8 mouse cellular contexts compared by ENCODE assay signal in genomic region chr7:66841165-66841564, GRCm38 (mm10). TPM values are rescaled to one million over a fixed set of nuclear protein-coding genes. Genes with fewer than 3 reads are reported as not detected.
DNase-seq lines count a peak whose midpoint lies in the region; ATAC-seq and TF ChIP-seq lines count a peak whose summit lies in the region.

No protein-coding gene starts in this region.

- peak overlapping the region; percentile 99; the same call in 1 of the 2 replicates for H3K4me2 ChIP-seq in kidney, embryonic 14.5 days (replicated peaks; ENCODE audit: low read depth, low read length)
- peak overlapping the region; percentile 100; the same call in 1 of the 2 replicates for H3K4me2 ChIP-seq in forebrain, embryonic 14.5 days (ENCODE audit: low read length)
- H3K4me2 ChIP-seq in limb, embryonic 14.5 days (replicated peaks; ENCODE audit: low read depth, low read length, severe bottlenecking) = peak overlapping the region; percentile 100

- no peak overlapping the region for H3K9ac ChIP-seq in kidney, embryonic 14.5 days (ENCODE audit: low read depth, low read length)
- H3K9ac ChIP-seq in forebrain, embryonic 14.5 days (ENCODE audit: low read length) = no peak overlapping the region; the same call in 1 of the 2 replicates
- 0 out of 2 replicates have a peak overlapping the region, but pooled peaks have one; percentile 12 for H3K9ac ChIP-seq in limb, embryonic 14.5 days (ENCODE audit: low read depth, low read length, severe bottlenecking)

- no peak for ATAC-seq in kidney, embryonic 14.5 days (ENCODE audit: low FRiP score, low TSS enrichment)
- no peak for ATAC-seq in forebrain, embryonic 14.5 days
- no peak for ATAC-seq in limb, embryonic 14.5 days (ENCODE audit: low FRiP score, low read depth)

- H3K4me3 ChIP-seq in kidney, embryonic 14.5 days (ENCODE audit: low read length) = no peak overlapping the region
- H3K4me3 ChIP-seq in forebrain, embryonic 14.5 days (ENCODE audit: low read depth, low read length) = no peak overlapping the region
- H3K4me3 ChIP-seq in limb, embryonic 14.5 days (replicated peaks; ENCODE audit: low read length) = peak overlapping the region; percentile 68

- TF ChIP-seq POLR2A in limb, embryonic 14.5 days (IDR thresholded peaks at IDR 0.05; ENCODE audit: borderline replicate concordance, extremely low read depth, insufficient read depth, insufficient read length) = no peak

- no peaks in the 10 kb centered on the region for H3K9me3 ChIP-seq in kidney, embryonic 14.5 days (ENCODE audit: control insufficient read depth, low read length)
- H3K9me3 ChIP-seq in forebrain, embryonic 14.5 days (replicated peaks; ENCODE audit: control insufficient read depth, low read length) = no peaks in the 10 kb centered on the region
- H3K9me3 ChIP-seq in limb, embryonic 14.5 days (ENCODE audit: control insufficient read depth, low read length) = no peaks in the 10 kb centered on the region

- no peak for DNase-seq in kidney, postnatal 14 days
- DNase-seq in cerebellum, postnatal 10 days = peak; percentile 66 to 82
- peak; percentile 64 for DNase-seq in forebrain, embryonic 14.5 days (ENCODE audit: low spot score)
- no peak for DNase-seq in limb, embryonic 14.5 days (ENCODE audit: low spot score)
- no peak for DNase-seq in ovary, postnatal 36 days (ENCODE audit: low spot score)
- DNase-seq in ovary, postnatal 14 days (ENCODE audit: low spot score) = no peak
- no peak for DNase-seq in Muller cell, postnatal 12 days (ENCODE audit: inconsistent ontology term)

- H3K27me3 ChIP-seq in kidney, embryonic 14.5 days (ENCODE audit: control insufficient read depth, insufficient read depth, low read length) = peaks cover 12% of the 10 kb centered on the region
- H3K27me3 ChIP-seq in forebrain, embryonic 14.5 days (replicated peaks; ENCODE audit: control insufficient read depth, insufficient read depth, low read length) = no peaks in the 10 kb centered on the region
- no peaks in the 10 kb centered on the region for H3K27me3 ChIP-seq in limb, embryonic 14.5 days (ENCODE audit: control insufficient read depth, insufficient read depth, low read length)

- WGBS in kidney, embryonic 14.5 days = 80% methylated on average over 7 of the region's 7 CpGs
- 71% methylated on average over 7 of the region's 7 CpGs for whole genome bisulfite sequencing in forebrain, embryonic 14.5 days
- 64% methylated on average over 7 of the region's 7 CpGs for WGBS in limb, embryonic 14.5 days

- H3K27ac ChIP-seq in kidney, embryonic 14.5 days (ENCODE audit: low read depth, low read length) = no peak overlapping the region
- H3K27ac ChIP-seq in forebrain, embryonic 14.5 days (ENCODE audit: low read depth, low read length) = no peak overlapping the region
- H3K27ac ChIP-seq in limb, embryonic 14.5 days (replicated peaks; ENCODE audit: low read depth, low read length) = no peak overlapping the region

- no peaks in the 10 kb centered on the region for H3K36me3 ChIP-seq in kidney, embryonic 14.5 days (ENCODE audit: control insufficient read depth, insufficient read depth, low read length)
- no peaks in the 10 kb centered on the region for H3K36me3 ChIP-seq in forebrain, embryonic 14.5 days (ENCODE audit: control insufficient read depth, insufficient read depth, low read length)
- peaks cover 3% of the 10 kb centered on the region for H3K36me3 ChIP-seq in limb, embryonic 14.5 days (ENCODE audit: control insufficient read depth, insufficient read depth, low read length)

- H3K4me1 ChIP-seq in kidney, embryonic 14.5 days (ENCODE audit: control insufficient read depth, insufficient read depth, low read length) = no peaks in the 10 kb centered on the region; the same call in 1 of the 2 replicates
- 0 out of 2 replicates have a peak, but pooled peaks cover 2% of the 10 kb centered on the region for H3K4me1 ChIP-seq in forebrain, embryonic 14.5 days (ENCODE audit: control insufficient read depth, insufficient read depth, low read length)
- H3K4me1 ChIP-seq in limb, embryonic 14.5 days (ENCODE audit: control insufficient read depth, insufficient read depth, low read length) = peaks cover 33% of the 10 kb centered on the region

RNA-seq across cellular contexts. Expression of gene Adamts17, which starts 1.6 kb away (rescaled TPM):
- 4.3 and 4.6 TPM in 2 replicates for polyA plus RNA-seq in kidney, embryonic 14.5 days (2014; fragmentation: Nextera tagmentation; extraction: Ambion mirVana)
- 2.1 and 2.2 TPM in 2 replicates for polyA plus RNA-seq in forebrain, embryonic 14.5 days (2014; fragmentation: Nextera tagmentation; extraction: Ambion mirVana)
- 19.5 and 22.3 TPM in 2 replicates for polyA plus RNA-seq in limb, embryonic 14.5 days (2012; rRNA removed)
- 16.0 and 18.1 TPM in 2 replicates for polyA plus RNA-seq in limb, embryonic 14.5 days (2014; fragmentation: Nextera tagmentation; extraction: Ambion mirVana)

Comparison
In these comparisons a context has a peak if more than half of its experiments do, and no peak if none do; other contexts are left out.
1. DNase-seq: peak in cerebellum, postnatal 10 days (2 of 2) and forebrain, embryonic 14.5 days (single experiment); none in kidney, postnatal 14 days (single experiment), limb, embryonic 14.5 days (single experiment), ovary, postnatal 36 days (single experiment), ovary, postnatal 14 days (single experiment) and Muller cell, postnatal 12 days (single experiment).
2. Peak in every context shown above with its lines, with median percentiles within 50 percentile points of each other: H3K4me2 ChIP-seq.